Mouse (Mus musculus): ENCODE measurements around the gene Nfe2l1. TPM values are rescaled to one million over a fixed set of nuclear protein-coding genes. Genes with fewer than 3 reads are reported as not detected.
"Not testable (repeated sequence)": the region's sequence is repeated elsewhere in the genome, so short reads cannot be mapped to it uniquely, and the experiment has no call there.

The Nfe2l1 gene
- total and polyA plus RNA-seq, 2 experiments from 2014 or later: 57.4 to 62.4 TPM

- TF ChIP-seq CTCF (IDR thresholded peaks at IDR 0.05; ENCODE audit: low read depth): no peak
Observed at GRCm38 (mm10) chr11:96813920-96814319, 15.8 kb downstream of the Nfe2l1 start.

GRCm38 (mm10) chr11:96813455-96813854 lies 16.3 kb downstream of the Nfe2l1 start:
- Histone ChIP-seq H3K36me3 (ENCODE audit: insufficient read depth) (peaks cover 55% of the 10 kb centered on the region), H3K4me3 (ENCODE audit: low read depth, low read length) (no peak overlapping the region), H3K27me3 (ENCODE audit: insufficient read depth, low read length) (no peaks in the 10 kb centered on the region), H3K27ac (ENCODE audit: low read depth, low read length) (no peak overlapping the region), H3K9me3 (ENCODE audit: low read length) (no peaks in the 10 kb centered on the region), H3K4me2 (ENCODE audit: low read depth) (no peak overlapping the region), H3K9ac (no peak overlapping the region), H3K4me1 (ENCODE audit: insufficient read depth) (no peaks in the 10 kb centered on the region)
- ATAC-seq (no peak), DNase-seq (no peak)
- WGBS: 92% methylated on average over 4 of the region's 4 CpGs
- no peak for TF ChIP-seq CTCF (IDR thresholded peaks at IDR 0.05; ENCODE audit: low read depth)

More at GRCm38 (mm10) chr11:96813920-96814319, 15.8 kb downstream of the Nfe2l1 start:
- ATAC-seq (no peak), DNase-seq (no peak)
- Histone ChIP-seq H3K4me3 (ENCODE audit: low read depth, low read length) (no peak overlapping the region), H3K9ac (no peak overlapping the region), H3K9me3 (ENCODE audit: low read length) (no peaks in the 10 kb centered on the region), H3K27me3 (ENCODE audit: insufficient read depth, low read length) (no peaks in the 10 kb centered on the region), H3K4me2 (ENCODE audit: low read depth) (no peak overlapping the region), H3K27ac (ENCODE audit: low read depth, low read length) (no peak overlapping the region), H3K36me3 (ENCODE audit: insufficient read depth) (peaks cover 55% of the 10 kb centered on the region), H3K4me1 (ENCODE audit: insufficient read depth) (no peaks in the 10 kb centered on the region)
- 89% methylated on average over 5 of the region's 5 CpGs for WGBS

GRCm38 (mm10) chr11:96811188-96811587 lies 18.6 kb downstream of the Nfe2l1 start:
- not testable (repeated sequence) for DNase-seq; ATAC-seq; H3K9ac ChIP-seq; H3K9me3 ChIP-seq (ENCODE audit: low read length); H3K27ac ChIP-seq (ENCODE audit: low read depth, low read length); H3K4me1 ChIP-seq (ENCODE audit: insufficient read depth); H3K4me3 ChIP-seq (ENCODE audit: low read depth, low read length); H3K27me3 ChIP-seq (ENCODE audit: insufficient read depth, low read length); H3K4me2 ChIP-seq (ENCODE audit: low read depth)
- H3K36me3 ChIP-seq (ENCODE audit: insufficient read depth): peaks cover 47% of the 10 kb centered on the region
- WGBS: 94% methylated on average over 1 of the region's 1 CpGs

GRCm38 (mm10) chr11:96809562-96810235 lies 20.1 kb downstream of the Nfe2l1 start:
- H3K9me3 ChIP-seq (ENCODE audit: low read length): no peaks in the 10 kb centered on the region
- no peak overlapping the region for H3K4me2 ChIP-seq (ENCODE audit: low read depth)
- peaks cover 52% of the 10 kb centered on the region for H3K36me3 ChIP-seq (ENCODE audit: insufficient read depth)
- DNase-seq: no peak
- ATAC-seq: no peak
- no peak for TF ChIP-seq CTCF (IDR thresholded peaks at IDR 0.05; ENCODE audit: low read depth)
- H3K9ac ChIP-seq: no peak overlapping the region
- 81% methylated on average over 6 of the region's 6 CpGs for WGBS
- H3K27ac ChIP-seq (ENCODE audit: low read depth, low read length): no peak overlapping the region
- no peaks in the 10 kb centered on the region for H3K27me3 ChIP-seq (ENCODE audit: insufficient read depth, low read length)
- H3K4me3 ChIP-seq (ENCODE audit: low read depth, low read length): no peak overlapping the region
- H3K4me1 ChIP-seq (ENCODE audit: insufficient read depth): no peaks in the 10 kb centered on the region

- H3K27me3 ChIP-seq (ENCODE audit: insufficient read depth, low read length): no peaks in the 10 kb centered on the region
- ATAC-seq (no peak), DNase-seq (no peak)
- H3K9ac ChIP-seq: no peak overlapping the region
- H3K36me3 ChIP-seq (ENCODE audit: insufficient read depth): peaks cover 57% of the 10 kb centered on the region
- H3K4me1 ChIP-seq (ENCODE audit: insufficient read depth): no peaks in the 10 kb centered on the region
- H3K9me3 ChIP-seq (ENCODE audit: low read length): no peaks in the 10 kb centered on the region
- H3K4me3 ChIP-seq (ENCODE audit: low read depth, low read length): no peak overlapping the region
- TF ChIP-seq CTCF (IDR thresholded peaks at IDR 0.05; ENCODE audit: low read depth): peak; percentile 52
- H3K27ac ChIP-seq (ENCODE audit: low read depth, low read length): no peak overlapping the region
- H3K4me2 ChIP-seq (ENCODE audit: low read depth): no peak overlapping the region
- 49% methylated on average over 1 of the region's 1 CpGs for WGBS
Observed at GRCm38 (mm10) chr11:96808066-96808465, 21.7 kb downstream of the Nfe2l1 start.

GRCm38 (mm10) chr11:96805606-96806005 lies 24.2 kb downstream of the Nfe2l1 start:
- Histone ChIP-seq H3K27me3 (ENCODE audit: insufficient read depth, low read length) (no peaks in the 10 kb centered on the region), H3K4me2 (ENCODE audit: low read depth) (no peak overlapping the region), H3K4me3 (ENCODE audit: low read depth, low read length) (no peak overlapping the region), H3K4me1 (ENCODE audit: insufficient read depth) (no peaks in the 10 kb centered on the region), H3K9ac (no peak overlapping the region), H3K36me3 (ENCODE audit: insufficient read depth) (peaks cover 60% of the 10 kb centered on the region), H3K9me3 (ENCODE audit: low read length) (no peaks in the 10 kb centered on the region), H3K27ac (ENCODE audit: low read depth, low read length) (no peak overlapping the region)
- 93% methylated on average over 5 of the region's 5 CpGs for WGBS
- no peak for ATAC-seq
- DNase-seq: no peak
- TF ChIP-seq CTCF (IDR thresholded peaks at IDR 0.05; ENCODE audit: low read depth): no peak

- DNase-seq: no peak
- Histone ChIP-seq H3K9ac (no peak overlapping the region), H3K4me1 (ENCODE audit: insufficient read depth) (no peaks in the 10 kb centered on the region), H3K27ac (ENCODE audit: low read depth, low read length) (no peak overlapping the region), H3K4me3 (ENCODE audit: low read depth, low read length) (no peak overlapping the region), H3K36me3 (ENCODE audit: insufficient read depth) (peaks cover 27% of the 10 kb centered on the region), H3K4me2 (ENCODE audit: low read depth) (no peak overlapping the region), H3K27me3 (ENCODE audit: insufficient read depth, low read length) (no peaks in the 10 kb centered on the region), H3K9me3 (ENCODE audit: low read length) (no peaks in the 10 kb centered on the region)
- no peak for ATAC-seq
- 93% methylated on average over 2 of the region's 2 CpGs for WGBS
- no peak for TF ChIP-seq CTCF (IDR thresholded peaks at IDR 0.05; ENCODE audit: low read depth)
Observed at GRCm38 (mm10) chr11:96799511-96799910, 30.3 kb downstream of the Nfe2l1 start.

Data from forebrain, postnatal 0 days (tissue).